In the genomic region with DNA sequence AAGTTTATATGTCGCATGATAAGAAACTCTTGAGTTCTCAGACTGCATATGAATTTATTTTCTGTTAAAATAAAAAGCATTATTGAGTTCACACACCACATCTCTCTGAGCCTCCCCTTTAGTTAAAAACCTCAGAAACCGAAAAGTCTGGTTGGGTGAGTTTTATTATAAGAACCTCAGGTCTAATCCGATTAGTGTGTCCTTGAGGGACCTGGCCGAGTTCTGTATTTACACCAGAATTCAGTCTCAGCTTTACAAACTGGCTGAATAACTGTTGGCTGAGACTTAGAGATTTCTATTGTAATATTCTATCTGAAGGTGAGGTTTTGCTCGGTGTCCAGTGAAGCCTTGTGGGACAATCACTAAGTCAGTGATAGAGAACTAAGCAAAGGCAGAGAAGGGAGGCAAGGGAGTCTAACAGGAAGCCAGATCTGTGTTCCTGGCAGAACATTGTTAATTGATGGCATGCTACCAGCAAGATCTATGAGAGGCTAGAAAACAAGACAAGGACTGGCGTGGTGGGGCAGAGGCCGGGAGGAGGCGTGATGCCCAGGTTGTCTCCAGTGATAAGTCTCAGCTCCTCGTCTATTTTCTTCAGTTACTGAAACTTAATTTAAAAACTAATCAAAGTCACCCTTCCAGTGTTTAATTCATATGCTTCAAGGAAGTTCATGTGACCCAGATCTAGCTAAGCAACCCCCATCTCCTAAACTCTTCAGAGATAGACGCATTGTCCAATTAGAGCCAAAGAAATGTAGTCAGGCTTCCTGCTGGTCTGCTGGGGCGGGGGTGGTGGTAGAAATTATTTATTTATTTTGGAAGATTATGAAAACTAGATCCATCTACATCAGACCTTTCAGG, we compare ENCODE assay signal across 12 mouse cellular contexts.
"Had no signal": no experiment of that assay in that cellular context is flagged by ENCODE, and none has a peak within 500 bp of the region (broad histone marks: within the 10 kb centered on the region; RNA-seq: fewer than 3 reads in every experiment).

No protein-coding gene starts in this region.

- H3K9me3 ChIP-seq: limb, embryonic 15.5 days; liver, embryonic 12.5 days; lung, embryonic 15.5 days; midbrain, embryonic 12.5 days; neural tube, embryonic 13.5 days; stomach, embryonic 15.5 days had no signal

- H3K27me3 ChIP-seq: limb, embryonic 15.5 days; liver, embryonic 12.5 days; lung, embryonic 15.5 days; midbrain, embryonic 12.5 days; neural tube, embryonic 13.5 days; stomach, embryonic 15.5 days had no signal

- ATAC-seq: liver, embryonic 12.5 days; midbrain, embryonic 16.5 days had no signal

- H3K27ac ChIP-seq: limb, embryonic 15.5 days; liver, embryonic 12.5 days; lung, embryonic 15.5 days; midbrain, embryonic 12.5 days; neural tube, embryonic 13.5 days; stomach, embryonic 15.5 days had no signal

- H3K4me3 ChIP-seq: limb, embryonic 15.5 days; liver, embryonic 12.5 days; lung, embryonic 15.5 days; midbrain, embryonic 12.5 days; neural tube, embryonic 13.5 days; stomach, embryonic 15.5 days had no signal

- H3K9ac ChIP-seq: limb, embryonic 15.5 days; liver, embryonic 12.5 days; lung, embryonic 15.5 days; midbrain, embryonic 12.5 days; neural tube, embryonic 13.5 days; stomach, embryonic 15.5 days had no signal

- H3K4me2 ChIP-seq: limb, embryonic 15.5 days; liver, embryonic 12.5 days; lung, embryonic 15.5 days; midbrain, embryonic 12.5 days; neural tube, embryonic 13.5 days; stomach, embryonic 15.5 days had no signal

- DNase-seq: layer of hippocampus, adult 9-11 months; layer of hippocampus, postnatal 36 days; retina, postnatal 1 day; right cerebral cortex, postnatal 14 days; thymus, postnatal 4 days had no signal

- H3K4me1 ChIP-seq: limb, embryonic 15.5 days; liver, embryonic 12.5 days; lung, embryonic 15.5 days; midbrain, embryonic 12.5 days; stomach, embryonic 15.5 days had no signal

- H3K36me3 ChIP-seq: limb, embryonic 15.5 days; liver, embryonic 12.5 days; lung, embryonic 15.5 days; midbrain, embryonic 12.5 days; neural tube, embryonic 13.5 days; stomach, embryonic 15.5 days had no signal
